Mouse (Mus musculus): ENCODE data around the gene Usp4. TPM values are rescaled to one million over a fixed set of nuclear protein-coding genes. Genes with fewer than 3 reads are reported as not detected.

Usp4 gene
- polyA plus RNA-seq, 1 experiment from 2014 or later = 126 TPM

Other genes with a start within 250 kb of the Usp4 start
- gene Bsn, start 157.5 kb upstream of the Usp4 start, polyA plus RNA-seq (2015; fragmentation: Nextera tagmentation; extraction: Ambion mirVana) = 8.6 and 10.1 TPM in 2 replicates
- 67.9 and 79.5 TPM in 2 replicates for gene Dag1, start 83.9 kb upstream of the Usp4 start, polyA plus RNA-seq (2015; fragmentation: Nextera tagmentation; extraction: Ambion mirVana)
- 149 and 163 TPM in 2 replicates for gene Nicn1, start 57.4 kb upstream of the Usp4 start, polyA plus RNA-seq (2015; fragmentation: Nextera tagmentation; extraction: Ambion mirVana)
- 30.2 and 33.6 TPM in 2 replicates for gene Amt, start 51.0 kb upstream of the Usp4 start, polyA plus RNA-seq (2015; fragmentation: Nextera tagmentation; extraction: Ambion mirVana)
- gene Rhoa, start 41.7 kb upstream of the Usp4 start, polyA plus RNA-seq (2015; fragmentation: Nextera tagmentation; extraction: Ambion mirVana) = 273 and 286 TPM in 2 replicates
- gene Tcta, start 41.7 kb upstream of the Usp4 start, polyA plus RNA-seq (2015; fragmentation: Nextera tagmentation; extraction: Ambion mirVana) = 47.9 and 49.2 TPM in 2 replicates
- gene Gpx1, start 8.9 kb upstream of the Usp4 start, polyA plus RNA-seq (2015; fragmentation: Nextera tagmentation; extraction: Ambion mirVana) = 434 and 456 TPM in 2 replicates
- gene 1700102P08Rik, start 45.0 kb downstream of the Usp4 start, polyA plus RNA-seq (2015; fragmentation: Nextera tagmentation; extraction: Ambion mirVana) = 2.3 and 2.5 TPM in 2 replicates
- 1.7 and 2.6 TPM in 2 replicates for gene Ccdc36, start 80.6 kb downstream of the Usp4 start, polyA plus RNA-seq (2015; fragmentation: Nextera tagmentation; extraction: Ambion mirVana)
- not detected in 2 replicates for gene BC048562, start 88.6 kb downstream of the Usp4 start, polyA plus RNA-seq (2015; fragmentation: Nextera tagmentation; extraction: Ambion mirVana)
- 65.2 and 69.3 TPM in 2 replicates for gene Ccdc71, start 112.7 kb downstream of the Usp4 start, polyA plus RNA-seq (2015; fragmentation: Nextera tagmentation; extraction: Ambion mirVana)
- gene Klhdc8b, start 113.7 kb downstream of the Usp4 start, polyA plus RNA-seq (2015; fragmentation: Nextera tagmentation; extraction: Ambion mirVana) = 72.6 and 81.0 TPM in 2 replicates
- gene Lamb2, start 131.9 kb downstream of the Usp4 start, polyA plus RNA-seq (2015; fragmentation: Nextera tagmentation; extraction: Ambion mirVana) = 18.6 and 19.3 TPM in 2 replicates
- gene Usp19, start 142.7 kb downstream of the Usp4 start, polyA plus RNA-seq (2015; fragmentation: Nextera tagmentation; extraction: Ambion mirVana) = 68.6 and 71.5 TPM in 2 replicates
- 56.6 and 68.2 TPM in 2 replicates for gene Qars, start 159.9 kb downstream of the Usp4 start, polyA plus RNA-seq (2015; fragmentation: Nextera tagmentation; extraction: Ambion mirVana)
- 119 and 132 TPM in 2 replicates for gene Qrich1, start 169.0 kb downstream of the Usp4 start, polyA plus RNA-seq (2015; fragmentation: Nextera tagmentation; extraction: Ambion mirVana)
- gene Impdh2, start 212.4 kb downstream of the Usp4 start, polyA plus RNA-seq (2015; fragmentation: Nextera tagmentation; extraction: Ambion mirVana) = 92.7 and 93.9 TPM in 2 replicates
- gene Ndufaf3, start 219.6 kb downstream of the Usp4 start, polyA plus RNA-seq (2015; fragmentation: Nextera tagmentation; extraction: Ambion mirVana) = 77.2 and 79.4 TPM in 2 replicates
- 350 and 361 TPM in 2 replicates for gene Dalrd3, start 222.0 kb downstream of the Usp4 start, polyA plus RNA-seq (2015; fragmentation: Nextera tagmentation; extraction: Ambion mirVana)
- 420 and 427 TPM in 2 replicates for gene Wdr6, start 230.9 kb downstream of the Usp4 start, polyA plus RNA-seq (2015; fragmentation: Nextera tagmentation; extraction: Ambion mirVana)
- gene P4htm, start 249.8 kb downstream of the Usp4 start, polyA plus RNA-seq (2015; fragmentation: Nextera tagmentation; extraction: Ambion mirVana) = 39.2 and 43.1 TPM in 2 replicates